Mouse (Mus musculus) embryo, embryonic 11.5 days (tissue): ENCODE measurements around the gene Cadps2.

Experiments
- DNase-seq: peaks from one replicate; pipeline ENCODE4 v3.0.0-alpha.2; 2012; ENCODE audit warnings: low read depth, low spot score

Cadps2 gene

DNA sequence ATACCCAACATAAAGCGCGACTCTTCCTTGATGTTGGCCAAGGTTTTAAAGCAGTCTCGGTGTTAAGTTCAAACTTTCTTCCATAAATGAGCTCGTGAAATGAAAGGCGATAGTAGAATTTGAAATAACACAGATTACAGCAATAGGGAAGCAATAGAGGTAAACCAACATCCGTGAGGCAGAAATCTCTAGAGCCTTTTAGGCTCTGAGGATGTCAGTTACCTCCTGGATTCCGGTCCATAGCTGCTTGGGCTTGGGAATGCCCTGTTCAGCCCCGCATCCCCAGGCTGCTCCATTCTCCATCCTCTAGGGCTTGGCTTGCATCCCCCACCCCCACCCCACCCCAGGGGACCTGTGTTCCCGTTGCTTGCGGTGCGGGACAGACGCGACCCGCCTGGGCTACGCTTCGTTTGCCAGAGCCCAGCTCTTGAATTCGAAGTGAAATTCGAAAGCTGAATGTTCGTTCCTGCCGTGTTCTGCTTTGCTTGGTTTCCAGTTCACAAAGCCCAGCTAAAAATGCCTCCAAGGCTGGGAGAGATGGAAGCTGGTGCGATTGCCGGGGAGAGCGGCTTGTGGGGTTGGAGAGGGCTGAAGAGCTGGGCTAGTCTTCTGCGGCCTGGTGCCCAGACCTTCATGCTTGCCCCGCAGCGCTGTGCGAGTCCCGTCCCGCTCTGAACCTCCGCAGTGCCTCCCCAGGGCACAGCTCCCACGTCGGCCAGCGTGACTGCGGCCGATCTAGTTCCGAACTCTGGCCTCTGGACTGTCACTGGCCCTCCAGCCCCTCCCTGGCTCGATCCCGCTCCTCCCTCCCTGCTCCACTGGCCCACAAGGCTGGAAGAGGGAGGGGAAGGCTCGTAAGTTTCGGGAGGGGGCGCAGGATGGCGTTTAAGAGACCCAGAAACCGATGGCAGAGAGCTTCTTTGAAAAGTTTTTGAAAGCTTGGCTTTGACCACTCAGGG is 585.6 kb downstream of the Cadps2 start:
- DNase-seq: no peak

- no peak for DNase-seq
These were observed 586.8 kb downstream of the Cadps2 start for GRCm38 (mm10) chr6:23252196-23253135.

GRCm38 (mm10) chr6:23251431-23251830 is 587.8 kb downstream of the Cadps2 start:
- no peak for DNase-seq

DNA sequence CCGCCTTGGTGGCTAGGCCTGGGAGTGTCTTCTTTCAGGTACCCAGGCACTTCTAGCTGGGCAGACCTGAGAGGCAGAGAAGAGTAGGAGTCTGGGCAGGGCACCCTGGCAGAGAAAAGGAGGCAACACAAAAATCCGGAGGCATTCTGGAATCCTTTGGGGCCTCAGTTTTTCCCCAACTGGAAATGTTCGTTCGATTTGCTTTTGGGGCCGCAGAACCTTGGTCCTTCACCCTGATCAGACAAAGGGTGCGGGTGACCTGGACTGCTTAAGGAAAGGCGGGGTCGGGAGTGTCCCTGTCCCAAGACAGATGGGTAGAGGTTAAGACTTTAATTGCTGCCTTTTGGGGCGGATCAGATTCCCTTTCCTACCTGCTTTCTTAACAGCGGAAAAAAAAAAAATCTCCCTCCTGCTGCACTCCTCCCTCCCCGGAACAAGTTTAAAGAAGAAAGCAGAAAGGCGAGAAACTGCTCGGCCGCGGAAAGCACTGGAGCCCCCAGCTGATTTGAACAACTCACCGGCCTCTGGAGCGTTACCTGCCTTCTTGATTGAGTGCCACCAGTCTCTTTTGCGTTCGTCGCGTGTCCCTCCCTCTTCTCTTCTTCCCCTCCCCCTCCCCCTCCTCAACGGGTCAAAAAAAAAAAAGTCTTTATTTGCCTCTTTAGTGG is 588.8 kb downstream of the Cadps2 start:
- no peak for DNase-seq

DNA sequence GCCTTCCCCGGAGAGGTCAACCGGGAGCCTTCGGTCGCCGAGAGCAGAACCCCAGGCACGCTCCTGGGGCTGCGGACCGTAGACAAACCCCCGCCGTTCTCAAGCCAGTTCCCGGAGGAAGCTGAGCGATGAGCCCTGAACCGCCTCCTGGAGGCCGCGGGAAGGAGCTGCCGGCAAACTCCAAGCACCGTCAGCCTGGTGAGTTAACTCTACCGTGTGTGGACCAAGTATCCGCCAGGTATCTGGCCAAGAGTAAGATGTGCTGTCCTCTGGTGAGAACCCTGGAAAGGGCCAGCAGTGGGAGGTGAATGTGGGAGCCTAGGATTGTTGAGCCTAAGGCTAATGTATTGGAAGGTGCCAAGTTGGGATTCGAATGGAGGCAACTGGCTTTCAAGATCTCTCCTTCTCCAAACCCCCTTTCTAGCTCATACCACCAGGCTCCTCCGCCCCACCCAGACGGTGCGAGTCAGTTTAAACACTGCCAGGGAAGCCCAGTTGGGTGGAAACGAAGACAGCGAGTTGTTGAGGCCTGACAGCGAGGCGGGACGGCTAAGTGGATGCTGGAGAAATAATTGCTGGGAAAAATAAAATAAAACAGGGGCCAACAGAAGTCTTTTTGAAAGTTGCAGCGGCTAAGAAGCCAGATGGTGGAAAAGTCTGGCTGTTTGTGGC is 589.5 kb downstream of the Cadps2 start:
- no peak for DNase-seq

DNA sequence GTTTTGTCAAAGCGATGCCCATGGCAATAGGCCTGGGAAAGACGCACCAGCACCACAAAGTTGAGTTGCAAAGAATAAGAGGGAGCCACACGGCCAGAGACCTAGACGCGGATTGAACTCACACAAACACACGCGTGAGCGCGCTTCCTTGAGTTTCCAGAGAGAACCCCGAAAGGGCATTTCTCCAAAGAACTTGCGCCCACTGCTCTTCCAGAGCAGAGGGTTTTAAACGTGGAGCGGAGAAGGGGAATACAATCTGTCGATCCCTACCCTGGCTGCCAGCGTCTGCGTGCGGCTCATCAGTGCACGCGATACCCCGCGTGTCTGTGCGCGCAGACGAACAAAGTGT is 590.2 kb downstream of the Cadps2 start:
- DNase-seq: no peak

GRCm38 (mm10) chr6:23248313-23249052 is 590.7 kb downstream of the Cadps2 start, which contains the start of gene Fezf1:
Fezf1 (minus strand) TSS chr6:23248362.
- no peak for DNase-seq

GRCm38 (mm10) chr6:23247512-23248312 is 591.5 kb downstream of the Cadps2 start:
- DNase-seq: no peak

- DNase-seq: no peak
These were observed 592.3 kb downstream of the Cadps2 start for GRCm38 (mm10) chr6:23246790-23247511.

- DNase-seq: no peak
These were observed 593.0 kb downstream of the Cadps2 start for GRCm38 (mm10) chr6:23246061-23246789.

DNA sequence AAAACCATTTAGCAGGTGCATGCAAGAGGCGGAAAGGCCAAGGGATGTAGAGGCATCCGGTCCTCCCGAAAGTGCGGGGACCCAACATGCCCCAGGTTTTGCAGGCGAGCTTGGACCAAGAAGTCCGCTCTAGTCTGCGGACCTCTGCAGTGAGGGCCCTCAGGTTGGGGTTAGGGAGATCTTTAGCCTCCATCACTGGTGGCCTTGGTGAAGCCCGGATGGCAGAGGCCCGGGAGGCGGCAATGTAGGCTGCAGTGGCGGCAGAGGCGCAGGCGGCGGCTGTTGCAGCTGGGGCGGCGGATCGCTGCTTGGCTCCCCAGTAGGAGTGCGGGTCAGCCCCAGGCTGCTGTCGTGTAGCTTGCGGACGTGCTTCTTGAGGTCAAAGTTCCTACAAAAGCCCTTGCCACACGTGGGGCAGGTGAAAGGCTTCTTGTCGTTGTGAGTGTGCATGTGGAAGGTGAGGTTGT is 593.6 kb downstream of the Cadps2 start:
- no peak for DNase-seq

- no peak for DNase-seq
These were observed 594.1 kb downstream of the Cadps2 start for GRCm38 (mm10) chr6:23245121-23245520.

GRCm38 (mm10) chr6:23243821-23244760 is 595.1 kb downstream of the Cadps2 start:
- no peak for DNase-seq
